Mouse (Mus musculus) erythroblast, adult 5-6 weeks (primary cell): Measurements from ENCODE around the gene Angptl6. TPM values are rescaled to one million over a fixed set of nuclear protein-coding genes. Genes with fewer than 3 reads are reported as not detected.

Experiments
- ATAC-seq: replicated peaks from 2 replicates; pipeline ENCODE4 v1.8.0; 2016; ENCODE audit warnings: moderate number of reproducible peaks, mild to moderate bottlenecking, moderate TSS enrichment, inconsistent platforms; ENCODE audit not compliant: poor library complexity, low FRiP score, severe bottlenecking
- total RNA-seq, 2 experiments: library from RNA; stranded (forward) in 1 of 2; stranded (reverse) in 1 of 2; fragments of 150-400 nt in 1 of 2; fragments of 200-764, 138-1000 nt in 1 of 2; gene quantifications; 2 replicates each; pipeline versions ENCODE4 v1.2.3 to v1.2.4; 2015 to 2017; ENCODE audit warnings: low replicate concordance in 2 of 2

Angptl6 gene
- total RNA-seq, 2 experiments from 2014 or later, result not detected

- peak; percentile 100 for ATAC-seq
Measured at GRCm38 (mm10) chr9:20887704-20888385, 8.3 kb upstream of the Angptl6 start, which contains the start of gene Ppan. Gene Ppan (plus strand): TSS chr9:20888175.

DNA sequence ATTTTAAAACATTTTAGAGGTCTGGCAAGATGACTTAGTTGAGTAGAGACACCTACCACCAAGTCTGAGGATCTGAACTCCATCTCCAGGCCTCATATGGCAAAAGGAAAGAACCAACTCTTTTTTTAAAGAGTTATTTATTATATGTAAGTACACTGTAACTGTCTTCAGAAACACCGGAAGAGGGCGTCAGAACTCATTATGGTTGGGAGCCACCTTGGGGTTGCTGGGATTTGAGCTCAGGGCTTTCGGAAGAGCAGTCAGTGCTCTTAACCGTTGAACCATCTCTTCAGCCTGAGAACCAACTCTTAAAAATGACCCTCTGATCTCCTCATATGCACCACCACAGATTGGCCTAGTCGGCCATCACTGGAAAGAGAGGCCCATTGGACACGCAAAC, 7.7 kb upstream of the Angptl6 start:
- ATAC-seq, result no peak

DNA sequence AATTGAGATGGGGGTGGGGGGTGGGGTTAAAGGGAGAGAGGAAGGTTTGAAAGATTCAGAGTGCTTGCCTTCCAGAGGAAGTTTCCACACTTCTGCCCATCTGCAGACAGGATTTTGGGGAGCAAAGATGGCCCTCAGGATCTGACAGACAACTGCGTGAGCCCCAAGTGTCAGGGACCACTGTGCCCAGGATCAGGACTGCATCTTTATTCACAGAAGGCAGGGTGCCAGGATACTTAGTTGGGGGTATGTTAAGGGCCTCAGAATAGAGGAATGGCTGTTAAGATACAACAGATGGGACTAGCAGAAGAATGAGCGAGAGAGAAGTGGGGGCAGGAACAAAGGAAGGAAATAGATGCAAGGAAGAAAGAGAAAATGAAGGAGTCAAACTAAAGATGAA, 7.0 kb upstream of the Angptl6 start:
- no peak for ATAC-seq

- ATAC-seq, result no peak
Measured at GRCm38 (mm10) chr9:20878710-20879065, 839 bp downstream of the Angptl6 start.

DNA sequence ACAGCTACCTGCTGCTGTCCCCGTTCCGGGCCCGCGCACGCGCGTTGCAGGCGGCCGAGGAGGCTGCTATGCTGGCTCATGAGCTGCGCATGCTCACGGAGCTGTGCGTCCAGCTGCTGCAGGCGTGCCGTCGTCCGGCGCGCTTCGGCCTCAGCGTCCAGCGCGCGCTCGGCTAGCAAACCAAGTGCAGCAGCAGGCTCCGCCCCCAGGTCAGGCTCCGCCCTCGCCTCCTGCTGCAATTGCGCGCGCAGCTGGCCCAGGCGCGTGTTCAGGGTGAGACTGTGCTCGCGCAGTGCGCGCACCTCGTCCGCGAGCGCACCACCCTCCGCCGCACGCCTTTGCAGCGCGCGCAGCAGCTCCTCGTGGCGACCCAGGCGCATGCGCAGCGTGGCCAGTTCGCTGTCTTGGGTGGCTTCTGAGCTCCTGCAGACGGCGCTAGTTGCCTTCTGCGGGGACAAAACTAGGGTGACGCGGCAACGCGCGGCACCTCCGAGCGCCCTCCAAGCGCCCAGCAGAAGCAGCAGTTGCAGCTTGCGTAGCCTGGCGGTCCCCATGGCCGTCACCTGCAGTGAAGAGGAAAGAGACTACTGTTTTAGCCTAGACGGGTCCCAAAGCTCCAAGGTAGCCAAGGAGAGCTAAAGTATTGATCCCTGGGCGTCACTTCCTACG, 1.4 kb downstream of the Angptl6 start:
- ATAC-seq, result peak; percentile 92

GRCm38 (mm10) chr9:20877118-20878040, 2.1 kb downstream of the Angptl6 start:
- ATAC-seq, result no peak

GRCm38 (mm10) chr9:20876318-20877117, 3.0 kb downstream of the Angptl6 start:
- no peak for ATAC-seq

GRCm38 (mm10) chr9:20875021-20875790, 4.3 kb downstream of the Angptl6 start:
- ATAC-seq, result no peak

DNA sequence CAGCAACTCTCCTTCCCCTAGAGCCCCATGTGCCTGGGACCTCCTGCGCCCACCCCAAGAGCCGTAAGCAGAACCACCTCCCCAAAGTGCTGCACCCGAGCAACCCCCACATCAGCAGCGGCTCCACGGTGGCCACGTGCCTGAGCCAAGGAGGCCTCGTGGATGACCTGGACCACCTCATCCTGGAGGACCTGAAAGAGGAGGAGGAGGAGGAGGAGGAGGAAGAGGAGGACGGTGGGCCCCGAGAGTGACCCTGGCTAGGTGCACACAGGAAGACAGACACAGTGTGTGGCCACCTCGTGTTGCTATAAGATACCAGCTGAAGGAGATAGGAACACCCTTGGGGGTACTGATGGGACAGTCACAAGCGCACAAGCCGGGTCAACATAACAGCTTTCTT, 6.0 kb downstream of the Angptl6 start:
- ATAC-seq, result no peak

DNA sequence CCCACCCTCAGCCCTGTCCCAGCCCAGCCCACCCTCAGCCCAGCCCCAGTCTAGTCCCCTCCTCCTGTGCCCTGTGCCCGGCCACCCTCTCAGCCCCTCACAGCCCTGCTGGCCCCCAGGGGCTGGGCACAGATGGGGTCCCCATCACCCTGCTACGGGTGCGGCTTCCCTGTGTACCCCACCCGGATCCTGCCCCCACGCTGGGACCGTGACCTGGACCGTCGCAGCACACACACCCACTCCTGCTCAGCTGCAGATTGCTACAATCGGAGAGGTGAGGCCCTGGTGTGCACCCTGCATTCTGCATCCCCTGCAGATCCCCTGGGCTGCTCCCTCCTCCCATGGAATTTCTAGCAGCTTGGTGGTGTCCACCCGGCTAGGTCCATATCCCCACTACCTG, 6.5 kb downstream of the Angptl6 start:
- ATAC-seq, result no peak

- ATAC-seq, result no peak
Measured at GRCm38 (mm10) chr9:20870211-20871173, 9.0 kb downstream of the Angptl6 start.

DNA sequence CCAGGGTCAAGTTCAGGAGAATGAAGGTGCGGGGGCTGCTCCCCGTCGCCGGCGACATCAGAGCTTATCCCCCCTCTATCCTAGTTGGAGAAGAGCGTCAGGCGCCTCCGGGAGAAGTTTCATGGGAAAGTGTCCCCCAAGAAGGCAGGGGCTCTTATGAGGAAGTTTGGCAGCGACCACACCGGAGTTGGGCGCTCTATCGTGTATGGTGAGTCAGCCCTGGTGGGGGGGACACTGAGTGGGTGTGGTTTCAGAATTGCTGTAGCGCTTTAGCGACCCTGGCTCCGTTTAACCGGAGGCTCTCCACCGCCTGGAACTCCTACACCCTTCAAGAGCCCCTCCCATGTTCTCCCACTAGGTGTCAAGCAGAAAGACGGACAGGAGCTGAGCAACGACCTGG, 10.3 kb downstream of the Angptl6 start:
- ATAC-seq, result no peak

- ATAC-seq, result no peak
Measured at GRCm38 (mm10) chr9:20868448-20869001, 11.0 kb downstream of the Angptl6 start, which contains the start of gene A230050P20Rik. Gene A230050P20Rik (plus strand): TSS chr9:20868642.

GRCm38 (mm10) chr9:20866879-20867278, 12.6 kb downstream of the Angptl6 start:
- no peak for ATAC-seq

GRCm38 (mm10) chr9:20862225-20862624, 17.3 kb downstream of the Angptl6 start:
- ATAC-seq, result no peak

- ATAC-seq, result no peak
Measured at GRCm38 (mm10) chr9:20861821-20862220, 17.7 kb downstream of the Angptl6 start.

GRCm38 (mm10) chr9:20859926-20860325, 19.6 kb downstream of the Angptl6 start:
- ATAC-seq, result 0 out of 2 replicates have a peak, but pooled peaks have one; percentile 14
